Mouse (Mus musculus) kidney, embryonic 14.5 days (tissue): ENCODE measurements around the gene C130032M10Rik. TPM values are rescaled to one million over a fixed set of nuclear protein-coding genes. Genes with fewer than 3 reads are reported as not detected.
"Not testable (repeated sequence)": the region's sequence is repeated elsewhere in the genome, so short reads cannot be mapped to it uniquely, and the experiment has no call there.

Experiments
- ATAC-seq: fragments of 200-750 bp; cut with Nextera tagmentation; 2 replicates; pipeline ENCODE4 v1.8.0; 2017; ENCODE audit warnings: moderate number of reproducible peaks, mild to moderate bottlenecking, moderate TSS enrichment, moderate library complexity; ENCODE audit not compliant: low FRiP score, low TSS enrichment
- H3K27ac ChIP-seq: fragments of 300-500 bp; sonication (generic); 2 replicates; pipeline ENCODE4 v1.5.1; 2014; ENCODE audit warnings: low read depth, mild to moderate bottlenecking, low read length, moderate library complexity, mixed read lengths
- H3K27me3 ChIP-seq: fragments of 300-500 bp; sonication (generic); 2 replicates; pipeline ENCODE4 v1.6.1; 2014; ENCODE audit warnings: mild to moderate bottlenecking, low read length; ENCODE audit not compliant: control insufficient read depth, insufficient read depth
- H3K36me3 ChIP-seq: fragments of 300-500 bp; sonication (generic); 2 replicates; pipeline ENCODE4 v1.6.1; 2014; ENCODE audit warnings: low read length, mixed read lengths; ENCODE audit not compliant: control insufficient read depth, insufficient read depth
- H3K4me1 ChIP-seq: fragments of 300-500 bp; sonication (generic); 2 replicates; pipeline ENCODE4 v1.6.1; 2014; ENCODE audit warnings: low read length, mixed read lengths; ENCODE audit not compliant: control insufficient read depth, insufficient read depth
- H3K4me2 ChIP-seq: fragments of 300-500 bp; sonication (generic); replicated peaks from 2 replicates; pipeline ENCODE4 v1.6.1; 2014; ENCODE audit warnings: low read depth, mild to moderate bottlenecking, low read length
- H3K4me3 ChIP-seq: fragments of 300-500 bp; sonication (generic); 2 replicates; pipeline ENCODE4 v1.5.1; 2014; ENCODE audit warnings: mild to moderate bottlenecking, low read length
- H3K9ac ChIP-seq: fragments of 300-500 bp; sonication (generic); 2 replicates; pipeline ENCODE4 v1.6.1; 2014; ENCODE audit warnings: low read depth, mild to moderate bottlenecking, low read length, moderate library complexity
- H3K9me3 ChIP-seq: fragments of 300-500 bp; sonication (generic); 2 replicates; pipeline ENCODE4 v1.6.1; 2016; ENCODE audit warnings: low read length; ENCODE audit not compliant: control insufficient read depth
- WGBS: fragments of 180-500 bp; shearing (Covaris S2); extraction: QIAGEN DNeasy Blood & Tissue Kit; methylation state at CpG from one replicate; pipeline ENCODE4 v1.1.7; 2014; 5-methylcytosine and 5-hydroxymethylcytosine counted together
- polyA plus RNA-seq: library from polyadenylated mRNA; unstranded; fragments of >200 nt; fragmentation: Nextera tagmentation; extraction: Ambion mirVana; gene quantifications from 2 replicates; pipeline ENCODE4 v1.2.1, GENCODE M21; 2014

The C130032M10Rik gene
- polyA plus RNA-seq, 1 experiment from 2014 or later: 0.31 TPM

DNA sequence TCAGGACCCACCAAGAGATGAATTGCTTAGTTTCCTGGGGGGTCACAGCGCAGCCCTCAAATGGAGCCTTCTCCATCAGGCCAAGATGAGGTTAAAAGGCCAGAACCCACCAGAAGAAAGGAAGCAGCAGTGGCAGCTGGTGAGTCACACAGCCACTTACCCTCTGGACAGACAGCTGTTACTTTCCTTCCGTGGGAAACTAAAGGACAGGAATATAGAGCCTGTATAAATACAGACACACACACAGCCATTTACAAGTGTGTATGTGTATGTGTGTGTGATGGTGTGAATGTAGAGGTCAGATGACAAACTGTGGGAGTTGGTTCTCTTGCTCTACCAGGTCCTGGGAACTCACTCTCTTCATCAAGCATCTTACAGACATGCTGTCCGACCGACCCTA, 8.9 kb upstream of the C130032M10Rik start:
- Histone ChIP-seq H3K9ac (no peak overlapping the region), H3K9me3 (peaks cover 2% of the 10 kb centered on the region), H3K4me2 (no peak overlapping the region), H3K36me3 (peaks cover 2% of the 10 kb centered on the region; the same call in 1 of the 2 replicates), H3K4me3 (no peak overlapping the region), H3K27me3 (no peaks in the 10 kb centered on the region), H3K27ac (no peak overlapping the region), H3K4me1 (no peaks in the 10 kb centered on the region)
- WGBS: 63% methylated on average over 4 of the region's 4 CpGs
- ATAC-seq: no peak

DNA sequence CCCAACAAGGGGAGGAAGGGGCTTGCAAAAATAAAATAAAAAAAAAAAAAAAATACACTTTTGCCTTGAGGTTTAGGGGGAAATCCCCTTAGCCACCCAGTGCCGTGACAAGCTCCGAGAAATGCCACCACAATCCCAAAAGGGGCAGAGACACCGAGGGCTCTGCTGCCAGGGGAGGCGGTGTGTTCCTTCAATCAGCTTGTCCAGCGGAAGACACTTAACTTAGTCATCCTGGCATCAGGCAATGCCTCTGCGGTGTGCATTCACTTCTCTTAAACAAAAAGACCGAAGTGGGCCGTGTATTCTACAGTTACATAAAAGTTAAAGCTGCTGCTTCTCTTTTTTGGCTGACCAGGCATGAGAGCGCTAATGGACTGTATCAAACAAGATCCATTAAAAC, 8.1 kb upstream of the C130032M10Rik start:
- no peak for ATAC-seq
- Histone ChIP-seq H3K4me2 (no peak overlapping the region), H3K9me3 (peaks cover 9% of the 10 kb centered on the region), H3K36me3 (peaks cover 8% of the 10 kb centered on the region), H3K27ac (no peak overlapping the region), H3K4me1 (no peaks in the 10 kb centered on the region), H3K4me3 (no peak overlapping the region), H3K9ac (no peak overlapping the region), H3K27me3 (no peaks in the 10 kb centered on the region)
- 93% methylated on average over 9 of the region's 9 CpGs for WGBS

DNA sequence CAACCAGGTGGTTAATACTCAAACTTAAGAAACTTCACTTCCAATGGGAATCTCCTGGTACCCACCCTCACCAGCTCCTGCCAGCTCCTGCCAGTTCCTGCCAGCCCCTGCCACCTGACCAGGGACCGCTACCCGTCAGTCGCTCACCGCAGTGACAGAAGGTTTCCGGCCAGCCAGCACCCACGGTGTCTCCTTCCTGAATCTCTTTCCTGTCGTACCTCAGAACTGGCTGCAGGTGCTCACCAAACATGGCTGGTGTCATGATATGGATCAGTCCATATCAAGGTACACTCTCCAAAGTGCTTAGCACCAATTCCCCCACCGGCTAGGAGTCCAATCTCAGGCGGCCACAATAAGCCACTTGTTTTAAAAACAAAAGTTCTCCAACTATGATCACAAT, 5.7 kb upstream of the C130032M10Rik start:
- no peak overlapping the region for H3K27ac ChIP-seq
- WGBS: 96% methylated on average over 9 of the region's 9 CpGs
- no peak overlapping the region for H3K9ac ChIP-seq
- H3K27me3 ChIP-seq: no peaks in the 10 kb centered on the region
- H3K4me3 ChIP-seq: no peak overlapping the region
- no peak for ATAC-seq
- no peak overlapping the region for H3K4me2 ChIP-seq
- peaks cover 26% of the 10 kb centered on the region for H3K9me3 ChIP-seq
- H3K36me3 ChIP-seq: peaks cover 25% of the 10 kb centered on the region
- no peaks in the 10 kb centered on the region for H3K4me1 ChIP-seq

DNA sequence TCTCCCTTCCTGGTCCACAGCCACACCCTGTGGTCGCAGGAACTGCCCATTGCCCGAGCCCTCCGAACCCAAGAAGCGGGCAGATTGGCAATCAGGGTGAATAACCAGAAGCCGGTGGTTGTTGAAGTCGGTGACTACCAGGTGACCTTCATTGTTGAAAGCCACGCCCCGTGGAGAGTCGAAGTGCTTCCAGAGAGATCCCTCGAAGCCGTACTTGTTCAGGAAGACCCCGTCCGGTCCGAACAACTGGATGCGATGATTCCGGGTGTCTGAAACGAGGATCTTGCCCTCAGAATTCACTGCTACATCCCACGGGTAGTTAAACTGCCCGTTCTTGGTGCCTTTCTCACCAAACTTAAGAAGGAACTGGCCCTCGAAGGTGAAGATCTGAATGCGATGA, 2.7 kb upstream of the C130032M10Rik start:
- no peak overlapping the region for H3K4me2 ChIP-seq
- H3K9me3 ChIP-seq: peaks cover 26% of the 10 kb centered on the region
- no peaks in the 10 kb centered on the region for H3K27me3 ChIP-seq
- no peak overlapping the region for H3K9ac ChIP-seq
- H3K36me3 ChIP-seq: peaks cover 25% of the 10 kb centered on the region
- H3K4me3 ChIP-seq: no peak overlapping the region
- no peak overlapping the region for H3K27ac ChIP-seq
- H3K4me1 ChIP-seq: no peaks in the 10 kb centered on the region
- ATAC-seq: no peak
- 98% methylated on average over 21 of the region's 21 CpGs for WGBS

DNA sequence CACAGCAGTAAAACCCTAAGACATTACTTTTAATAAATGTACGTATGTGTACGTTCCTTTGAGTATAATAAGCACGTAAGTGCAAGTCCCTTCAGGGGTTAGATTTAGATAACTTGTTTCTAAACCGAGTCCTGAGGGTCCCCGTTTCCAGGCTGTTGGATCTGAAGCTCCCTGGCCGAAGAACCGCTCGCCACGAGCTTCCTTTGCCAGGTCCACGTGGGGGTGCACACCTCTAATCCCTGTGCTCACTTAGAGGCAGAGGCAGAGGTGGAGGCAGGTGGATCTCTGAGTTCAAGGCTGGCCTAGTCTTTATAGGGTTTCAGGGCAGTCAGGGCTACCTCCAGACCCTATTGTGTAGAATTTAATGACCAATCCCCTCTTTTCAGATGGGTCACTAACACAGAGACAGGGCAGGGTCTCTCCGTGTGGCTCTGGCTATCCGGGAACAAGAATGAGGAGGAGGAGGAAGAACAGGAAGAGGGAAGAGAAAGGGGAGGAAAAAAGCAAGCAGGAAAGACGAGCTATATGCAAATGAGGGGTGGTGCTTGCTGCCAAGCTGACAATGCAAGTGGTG, 2.5 kb downstream of the C130032M10Rik start:
- Histone ChIP-seq H3K4me2 (no peak overlapping the region), H3K9ac (no peak overlapping the region), H3K36me3 (peaks cover 11% of the 10 kb centered on the region), H3K27ac (no peak overlapping the region), H3K4me1 (no peaks in the 10 kb centered on the region), H3K4me3 (no peak overlapping the region), H3K9me3 (peaks cover 12% of the 10 kb centered on the region), H3K27me3 (no peaks in the 10 kb centered on the region)
- WGBS: 76% methylated on average over 13 of the region's 13 CpGs
- ATAC-seq: no peak

DNA sequence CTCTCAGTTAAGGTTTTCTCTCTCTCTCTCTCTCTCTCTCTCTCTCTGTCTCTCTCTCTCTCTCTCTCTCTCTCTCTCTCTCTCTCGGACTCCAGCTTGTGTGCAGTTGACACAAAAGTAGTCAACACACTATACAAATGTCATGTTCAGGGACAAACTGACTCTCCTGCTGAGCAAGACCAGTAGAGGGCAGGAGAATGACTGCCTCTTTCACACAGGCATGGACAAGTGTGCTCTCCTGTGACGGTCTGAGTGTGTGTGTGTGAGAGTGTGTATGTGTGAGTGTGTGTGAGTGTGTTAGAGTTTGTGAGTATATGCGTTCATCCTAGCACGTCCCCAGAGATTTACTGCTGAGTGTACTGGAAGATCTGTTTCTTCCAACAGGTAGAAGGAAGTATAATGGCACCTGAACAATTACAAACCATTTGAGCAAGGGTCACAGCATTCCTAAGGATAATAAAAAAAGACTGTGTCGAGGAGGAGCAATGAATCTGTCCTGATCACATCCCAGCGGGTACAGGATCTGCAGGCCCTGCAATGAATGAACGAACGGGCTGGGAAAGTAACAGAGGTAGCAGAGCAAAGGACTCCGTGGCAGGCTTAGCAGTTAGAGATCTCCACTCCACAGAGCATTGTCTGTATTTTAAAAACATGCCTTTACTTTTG, 3.4 kb downstream of the C130032M10Rik start:
- peaks cover 2% of the 10 kb centered on the region for H3K9me3 ChIP-seq
- no peak overlapping the region for H3K9ac ChIP-seq
- no peak overlapping the region for H3K4me3 ChIP-seq
- no peak overlapping the region for H3K27ac ChIP-seq
- no peak overlapping the region for H3K4me2 ChIP-seq
- no peak for ATAC-seq
- no peaks in the 10 kb centered on the region for H3K27me3 ChIP-seq
- H3K4me1 ChIP-seq: no peaks in the 10 kb centered on the region
- 48% methylated on average over 9 of the region's 9 CpGs for WGBS
- peaks cover 2% of the 10 kb centered on the region for H3K36me3 ChIP-seq

DNA sequence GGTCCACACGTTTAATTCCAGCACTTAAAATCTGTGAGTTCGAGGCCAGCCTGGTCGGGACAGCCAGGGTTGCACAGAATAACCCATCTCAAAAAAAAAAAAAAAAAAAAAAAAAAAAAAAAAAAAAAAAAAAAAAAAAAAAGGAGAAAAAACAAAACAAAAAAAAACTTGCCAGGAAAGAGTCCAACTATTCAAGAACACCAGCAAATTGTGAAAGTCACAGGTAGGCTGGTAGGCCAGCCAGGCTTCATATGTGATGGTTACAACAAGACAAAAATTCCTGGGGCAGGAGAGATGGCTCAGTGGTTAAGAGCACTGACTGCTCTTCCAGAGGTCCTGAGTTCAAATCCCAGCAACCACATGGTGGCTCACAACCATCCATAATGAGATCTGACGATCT, 5.0 kb downstream of the C130032M10Rik start:
- not testable (repeated sequence) for H3K4me1 ChIP-seq, H3K27ac ChIP-seq, H3K27me3 ChIP-seq, H3K9me3 ChIP-seq, ATAC-seq, H3K36me3 ChIP-seq, H3K9ac ChIP-seq, H3K4me3 ChIP-seq, H3K4me2 ChIP-seq
- 70% methylated on average over 4 of the region's 4 CpGs for WGBS

DNA sequence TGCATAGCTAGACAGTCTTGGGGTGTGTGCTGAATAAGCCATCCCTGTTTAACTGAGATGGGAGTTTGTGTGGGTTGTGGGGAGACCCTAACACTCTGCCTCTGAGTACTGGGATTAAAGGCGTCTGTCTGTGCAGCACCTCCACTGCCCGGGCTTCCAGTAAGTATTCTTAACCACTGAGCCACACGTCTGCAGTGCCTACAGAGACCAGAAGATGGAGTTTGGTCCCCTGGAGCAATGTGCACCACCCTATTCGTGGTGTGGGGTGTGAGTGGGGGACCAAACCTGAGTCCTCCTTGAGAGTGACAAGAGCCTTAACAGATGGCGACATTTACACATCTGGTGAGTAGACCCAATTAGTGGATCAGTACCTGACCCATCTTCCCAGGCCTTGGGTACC, 6.5 kb downstream of the C130032M10Rik start:
- H3K9me3 ChIP-seq: no peaks in the 10 kb centered on the region
- H3K27me3 ChIP-seq: no peaks in the 10 kb centered on the region
- H3K36me3 ChIP-seq: no peaks in the 10 kb centered on the region
- no peak overlapping the region for H3K4me2 ChIP-seq
- H3K27ac ChIP-seq: no peak overlapping the region
- no peak overlapping the region for H3K9ac ChIP-seq
- H3K4me3 ChIP-seq: no peak overlapping the region
- ATAC-seq: no peak
- peaks cover 16% of the 10 kb centered on the region for H3K4me1 ChIP-seq
- 64% methylated on average over 5 of the region's 5 CpGs for WGBS

DNA sequence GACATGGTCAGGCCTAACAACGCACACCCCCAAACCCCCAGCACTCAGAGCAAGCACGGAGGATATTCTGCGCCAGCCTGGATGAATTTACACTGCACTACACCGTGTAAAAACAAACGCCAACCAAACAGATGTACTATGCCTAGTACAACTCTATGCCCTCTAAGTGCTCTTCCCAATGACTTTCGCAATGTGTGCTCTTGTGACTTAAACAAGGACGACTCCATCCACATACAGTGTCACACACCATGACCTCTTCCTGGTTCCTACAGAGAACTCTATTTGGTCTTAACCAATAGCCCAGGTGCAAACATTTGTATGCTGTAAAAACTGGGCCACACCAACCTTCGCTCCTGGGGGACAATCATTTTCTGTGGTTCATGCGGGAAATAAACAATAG, 7.0 kb downstream of the C130032M10Rik start:
- ATAC-seq: no peak
- Histone ChIP-seq H3K27ac (no peak overlapping the region), H3K4me1 (peaks cover 18% of the 10 kb centered on the region), H3K4me3 (no peak overlapping the region), H3K36me3 (no peaks in the 10 kb centered on the region), H3K4me2 (no peak overlapping the region), H3K9me3 (no peaks in the 10 kb centered on the region), H3K27me3 (no peaks in the 10 kb centered on the region), H3K9ac (no peak overlapping the region)
- 90% methylated on average over 9 of the region's 9 CpGs for WGBS
